Mouse (Mus musculus): Measurements from ENCODE around the gene Zbtb16. TPM values are rescaled to one million over a fixed set of nuclear protein-coding genes. Genes with fewer than 3 reads are reported as not detected.

Gene Zbtb16
- polyA plus RNA-seq, 1 experiment from 2014 or later, result 2.5 TPM

DNA sequence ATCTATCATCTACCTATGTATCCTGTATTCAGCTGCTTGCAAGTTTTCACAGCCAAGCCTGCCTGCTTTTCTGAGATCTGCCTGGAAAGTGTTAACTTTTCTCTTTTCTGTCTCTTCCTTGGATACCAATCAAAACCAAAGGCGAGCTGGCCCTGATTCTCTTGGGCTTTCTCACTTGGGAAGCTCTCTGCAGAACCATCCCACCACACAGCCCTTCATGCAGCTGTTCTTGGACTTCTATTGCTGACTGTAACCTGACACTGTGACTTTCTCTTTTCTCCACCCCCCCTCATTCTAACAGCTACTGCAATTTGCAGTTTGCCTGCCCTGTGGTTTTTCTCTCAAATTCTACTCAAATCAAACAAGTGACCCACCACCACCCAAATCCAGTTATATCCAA is 225.0 kb downstream of the Zbtb16 start:
- H3K4me1 ChIP-seq (ENCODE audit: insufficient read depth), result no peaks in the 10 kb centered on the region
- TF ChIP-seq CTCF (IDR thresholded peaks at IDR 0.05; ENCODE audit: low read depth) (no peak), EP300 (IDR thresholded peaks at IDR 0.05; ENCODE audit: low read depth) (no peak)

DNA sequence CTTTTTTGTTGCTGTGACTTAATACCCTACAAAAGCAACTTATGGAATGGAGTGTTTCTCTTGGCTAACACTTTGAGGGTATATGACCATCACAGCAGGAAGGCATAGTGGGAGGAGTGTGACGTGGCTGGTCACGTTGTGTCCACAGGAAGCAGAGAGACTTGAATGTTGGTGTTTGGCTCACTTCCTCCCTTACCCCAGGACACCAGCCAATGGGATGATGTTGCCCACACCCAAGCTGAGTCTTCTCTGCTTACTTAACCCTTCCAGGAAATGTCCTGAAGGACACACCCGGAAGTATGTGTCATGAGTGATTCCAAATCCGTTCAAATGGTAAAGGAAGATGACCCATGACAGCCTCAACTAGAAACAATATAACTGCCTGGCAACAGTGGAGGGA is 226.3 kb downstream of the Zbtb16 start:
- TF ChIP-seq EP300 (IDR thresholded peaks at IDR 0.05; ENCODE audit: low read depth) (no peak), CTCF (IDR thresholded peaks at IDR 0.05; ENCODE audit: low read depth) (no peak)
- Histone ChIP-seq H3K4me2 (ENCODE audit: low read depth, low read length) (no peak overlapping the region), H3K36me3 (replicated peaks; ENCODE audit: insufficient read depth, low read length) (no peaks in the 10 kb centered on the region), H3K4me3 (ENCODE audit: low read depth, low read length) (no peak overlapping the region), H3K9ac (replicated peaks) (no peak overlapping the region), H3K27me3 (ENCODE audit: insufficient read depth, low read length) (no peaks in the 10 kb centered on the region), H3K9me3 (ENCODE audit: low read length) (no peaks in the 10 kb centered on the region), H3K27ac (ENCODE audit: low read depth) (no peak overlapping the region), H3K4me1 (ENCODE audit: insufficient read depth) (no peaks in the 10 kb centered on the region)
- ATAC-seq (no peak), DNase-seq (no peak)
- 38% methylated on average over 4 of the region's 4 CpGs for WGBS (ENCODE audit: insufficient replicate concordance)

More for the DNA sequence above, 225.0 kb downstream of the Zbtb16 start:
- no peak for DNase-seq
- Histone ChIP-seq H3K4me3 (ENCODE audit: low read depth, low read length) (no peak overlapping the region), H3K9me3 (ENCODE audit: low read length) (no peaks in the 10 kb centered on the region), H3K36me3 (replicated peaks; ENCODE audit: insufficient read depth, low read length) (no peaks in the 10 kb centered on the region), H3K27me3 (ENCODE audit: insufficient read depth, low read length) (no peaks in the 10 kb centered on the region), H3K9ac (replicated peaks) (no peak overlapping the region), H3K4me2 (ENCODE audit: low read depth, low read length) (no peak overlapping the region), H3K27ac (ENCODE audit: low read depth) (no peak overlapping the region)
- no peak for ATAC-seq
- 30% methylated on average over 1 of the region's 1 CpGs for WGBS (ENCODE audit: insufficient replicate concordance)

DNA sequence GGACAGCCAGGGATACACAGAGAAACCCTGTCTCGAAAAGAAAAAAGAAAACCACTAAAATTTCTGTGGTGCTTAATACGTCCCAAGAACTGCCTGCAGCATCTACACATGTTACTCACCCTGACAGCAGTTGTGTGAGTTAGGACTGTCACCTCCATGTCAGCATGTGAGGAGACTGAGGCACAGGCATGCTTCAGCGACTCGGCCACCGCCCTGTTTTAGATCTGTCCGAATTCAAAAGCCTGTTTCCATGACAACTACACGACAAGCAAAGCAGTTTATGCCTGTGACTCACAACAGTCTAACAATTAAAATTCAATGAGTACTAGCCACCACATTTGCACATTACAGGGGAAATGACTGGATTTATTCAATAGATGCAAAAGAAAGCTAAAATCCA is 228.6 kb downstream of the Zbtb16 start:
- TF ChIP-seq EP300 (IDR thresholded peaks at IDR 0.05; ENCODE audit: low read depth) (no peak), CTCF (IDR thresholded peaks at IDR 0.05; ENCODE audit: low read depth) (no peak)

GRCm38 (mm10) chr9:48606171-48606570 is 229.9 kb downstream of the Zbtb16 start:
- peak; percentile 87 for ATAC-seq
- TF ChIP-seq EP300 (IDR thresholded peaks at IDR 0.05; ENCODE audit: low read depth) (peak; percentile 59; the same call in 1 of the 2 replicates), CTCF (IDR thresholded peaks at IDR 0.05; ENCODE audit: low read depth) (no peak)
- Histone ChIP-seq H3K27me3 (ENCODE audit: insufficient read depth, low read length) (no peaks in the 10 kb centered on the region), H3K9me3 (ENCODE audit: low read length) (no peaks in the 10 kb centered on the region), H3K4me2 (ENCODE audit: low read depth, low read length) (no peak overlapping the region; the same call in 1 of the 2 replicates), H3K4me3 (ENCODE audit: low read depth, low read length) (no peak overlapping the region), H3K9ac (replicated peaks) (no peak overlapping the region), H3K4me1 (ENCODE audit: insufficient read depth) (no peaks in the 10 kb centered on the region), H3K36me3 (replicated peaks; ENCODE audit: insufficient read depth, low read length) (no peaks in the 10 kb centered on the region), H3K27ac (ENCODE audit: low read depth) (peak overlapping the region; percentile 39; the same call in 1 of the 2 replicates)
- 62% methylated on average over 7 of the region's 7 CpGs for WGBS (ENCODE audit: insufficient replicate concordance)
- peak; percentile 37 for DNase-seq

More for the DNA sequence above, 228.6 kb downstream of the Zbtb16 start:
- Histone ChIP-seq H3K4me2 (ENCODE audit: low read depth, low read length) (no peak overlapping the region), H3K27ac (ENCODE audit: low read depth) (no peak overlapping the region), H3K4me1 (ENCODE audit: insufficient read depth) (no peaks in the 10 kb centered on the region), H3K4me3 (ENCODE audit: low read depth, low read length) (no peak overlapping the region), H3K9me3 (ENCODE audit: low read length) (no peaks in the 10 kb centered on the region), H3K27me3 (ENCODE audit: insufficient read depth, low read length) (no peaks in the 10 kb centered on the region), H3K9ac (replicated peaks) (no peak overlapping the region), H3K36me3 (replicated peaks; ENCODE audit: insufficient read depth, low read length) (no peaks in the 10 kb centered on the region)
- no peak for ATAC-seq
- 71% methylated on average over 7 of the region's 7 CpGs for WGBS (ENCODE audit: insufficient replicate concordance)
- DNase-seq, result no peak

GRCm38 (mm10) chr9:48605697-48606096 is 230.3 kb downstream of the Zbtb16 start:
- no peaks in the 10 kb centered on the region for H3K27me3 ChIP-seq (ENCODE audit: insufficient read depth, low read length)
- no peak overlapping the region for H3K9ac ChIP-seq (replicated peaks)
- H3K4me1 ChIP-seq (ENCODE audit: insufficient read depth), result no peaks in the 10 kb centered on the region
- DNase-seq (no peak), ATAC-seq (no peak)
- WGBS (ENCODE audit: insufficient replicate concordance), result 81% methylated on average over 5 of the region's 5 CpGs
- H3K27ac ChIP-seq (ENCODE audit: low read depth), result peak overlapping the region; percentile 39; the same call in 1 of the 2 replicates
- no peak overlapping the region; the same call in 1 of the 2 replicates for H3K4me2 ChIP-seq (ENCODE audit: low read depth, low read length)
- no peaks in the 10 kb centered on the region for H3K36me3 ChIP-seq (replicated peaks; ENCODE audit: insufficient read depth, low read length)
- no peak overlapping the region for H3K4me3 ChIP-seq (ENCODE audit: low read depth, low read length)
- no peaks in the 10 kb centered on the region for H3K9me3 ChIP-seq (ENCODE audit: low read length)
- TF ChIP-seq CTCF (IDR thresholded peaks at IDR 0.05; ENCODE audit: low read depth), result peak; percentile 18; the same call in 1 of the 2 replicates
- no peak for TF ChIP-seq EP300 (IDR thresholded peaks at IDR 0.05; ENCODE audit: low read depth)

- no peaks in the 10 kb centered on the region for H3K36me3 ChIP-seq (replicated peaks; ENCODE audit: insufficient read depth, low read length)
- H3K9me3 ChIP-seq (ENCODE audit: low read length), result no peaks in the 10 kb centered on the region
- 38% methylated on average over 8 of the region's 8 CpGs for WGBS (ENCODE audit: insufficient replicate concordance)
- ATAC-seq, result no peak
- DNase-seq, result no peak
- no peaks in the 10 kb centered on the region for H3K4me1 ChIP-seq (ENCODE audit: insufficient read depth)
- no peaks in the 10 kb centered on the region for H3K27me3 ChIP-seq (ENCODE audit: insufficient read depth, low read length)
- peak within 1 kb of the TSS; percentile 39; the same call in 1 of the 2 replicates for H3K27ac ChIP-seq (ENCODE audit: low read depth)
- no peak within 1 kb of the TSS; the same call in 1 of the 2 replicates for H3K4me2 ChIP-seq (ENCODE audit: low read depth, low read length)
- TF ChIP-seq CTCF (IDR thresholded peaks at IDR 0.05; ENCODE audit: low read depth), result no peak
- no peak for TF ChIP-seq EP300 (IDR thresholded peaks at IDR 0.05; ENCODE audit: low read depth)
- H3K4me3 ChIP-seq (ENCODE audit: low read depth, low read length), result no peak within 1 kb of the TSS
- no peak within 1 kb of the TSS for H3K9ac ChIP-seq (replicated peaks)
Measured at GRCm38 (mm10) chr9:48604939-48605598, 231.0 kb downstream of the Zbtb16 start, which contains the start of gene Nnmt. Gene Nnmt (minus strand): TSS chr9:48605153.

Other genes starting within 250 kb of the Zbtb16 start
- gene Nnmt, start 231.1 kb downstream of the Zbtb16 start, polyA plus RNA-seq (2015; fragmentation: Nextera tagmentation; extraction: Ambion mirVana), result 0.34 and 0.41 TPM in 2 replicates
- gene Htr3a, start 74.9 kb upstream of the Zbtb16 start, polyA plus RNA-seq (2015; fragmentation: Nextera tagmentation; extraction: Ambion mirVana), result not detected in 2 replicates
- gene Htr3b, start 128.8 kb upstream of the Zbtb16 start, polyA plus RNA-seq (2015; fragmentation: Nextera tagmentation; extraction: Ambion mirVana), result not detected in 2 replicates
- 2.5 and 3.9 TPM in 2 replicates for gene Usp28, start 149.2 kb upstream of the Zbtb16 start, polyA plus RNA-seq (2015; fragmentation: Nextera tagmentation; extraction: Ambion mirVana)
- gene Zw10, start 219.4 kb upstream of the Zbtb16 start, polyA plus RNA-seq (2015; fragmentation: Nextera tagmentation; extraction: Ambion mirVana), result 8.6 and 10.0 TPM in 2 replicates
- not detected in 2 replicates for gene Tmprss5, start 245.0 kb upstream of the Zbtb16 start, polyA plus RNA-seq (2015; fragmentation: Nextera tagmentation; extraction: Ambion mirVana)